Mouse (Mus musculus): ENCODE results near the gene Ccdc141.

DNA sequence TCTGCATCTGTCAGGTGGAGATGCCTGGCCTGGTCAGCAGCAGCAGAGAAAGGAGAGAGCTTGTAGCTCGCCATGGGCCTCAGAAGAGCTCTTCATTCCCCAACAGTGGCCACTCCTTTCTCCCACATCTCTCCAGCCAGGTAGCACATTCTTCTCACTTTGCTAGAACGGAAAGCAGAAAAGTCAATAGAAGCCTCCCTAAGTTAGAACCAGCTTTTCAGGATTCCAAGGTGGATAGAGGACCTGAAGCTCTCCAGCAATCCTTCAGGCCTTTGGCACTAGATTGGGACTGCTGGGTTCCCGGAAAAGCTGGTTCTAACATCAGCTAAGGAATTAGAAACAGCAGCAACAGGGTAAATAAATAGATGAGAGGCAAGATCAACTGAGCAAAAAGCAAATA, 8.3 kb downstream of the Ccdc141 start:
- TF ChIP-seq CHD2 (IDR thresholded peaks at IDR 0.05; ENCODE audit: low read depth, low read length) (no peak), HCFC1 (IDR thresholded peaks at IDR 0.05; ENCODE audit: borderline replicate concordance, insufficient read depth, low read length) (no peak), ZC3H11A (IDR thresholded peaks at IDR 0.05; ENCODE audit: borderline replicate concordance, low read depth, low read length) (no peak), ZNF384 (IDR thresholded peaks at IDR 0.05; ENCODE audit: low read depth, low read length) (no peak)

Measured in ES-E14 (cell line).